Mouse (Mus musculus) ZHBTc4 (cell line): Measurements from ENCODE around the gene Tspan32.

ENCODE experiments used
- DNase-seq: peaks from one replicate; pipeline ENCODE4 v3.0.0-alpha.2; 2011; ENCODE audit warnings: low read depth, low spot score

Gene Tspan32

DNA sequence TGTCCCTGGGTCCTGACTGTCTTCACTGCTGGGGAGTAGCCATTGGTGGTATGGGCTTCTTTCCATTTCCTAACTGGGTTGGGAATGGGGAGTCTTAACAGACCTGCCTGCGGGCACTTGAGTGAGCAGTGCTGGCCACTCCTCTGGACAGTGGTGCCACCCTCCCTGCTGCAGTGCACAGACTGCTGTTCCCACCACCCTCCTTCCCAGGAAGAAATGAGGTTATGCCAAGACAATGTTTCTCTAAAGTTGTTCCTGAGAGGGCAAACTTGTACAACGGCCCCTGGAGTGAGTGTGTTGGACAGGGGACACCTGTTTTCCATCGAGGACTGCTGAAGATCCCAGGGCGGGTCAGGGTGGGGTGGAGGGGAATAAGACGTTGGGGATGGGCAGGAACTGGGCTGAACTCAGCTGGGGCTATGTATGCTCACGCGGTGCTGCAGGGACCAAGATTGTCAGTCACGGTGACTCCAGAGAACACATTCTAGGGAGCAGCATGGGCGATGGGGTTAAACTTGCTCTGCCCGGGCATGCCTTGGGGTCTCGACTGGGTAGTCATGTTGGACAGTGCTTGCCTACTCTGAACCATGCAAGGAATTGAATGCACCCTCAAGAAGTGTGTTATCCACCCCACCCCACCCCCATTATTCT, 49.2 kb downstream of the Tspan32 start:
- peak; percentile 69 for DNase-seq

GRCm38 (mm10) chr7:143054612-143054965, 49.7 kb downstream of the Tspan32 start:
- peak; percentile 51 for DNase-seq

DNA sequence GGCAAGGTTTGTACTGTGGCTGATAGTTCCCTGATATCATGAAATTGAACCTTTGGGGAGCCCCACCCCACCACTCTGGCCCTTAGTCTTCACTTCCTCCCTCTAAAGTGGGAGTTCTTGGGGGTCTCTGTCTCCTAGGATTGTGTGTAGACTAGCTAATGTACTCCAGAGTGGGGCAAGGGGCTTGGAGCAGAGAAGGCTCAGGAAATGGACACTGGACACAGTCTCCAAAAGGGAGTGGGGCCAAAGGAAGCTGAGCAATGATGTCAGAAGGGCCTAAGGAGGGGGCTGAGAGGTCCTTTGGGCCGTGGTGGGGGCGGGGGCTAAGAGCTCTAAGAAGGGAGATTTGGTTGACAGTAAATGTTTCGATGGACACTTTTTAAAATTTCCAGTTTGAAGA, 50.2 kb downstream of the Tspan32 start:
- no peak for DNase-seq

DNA sequence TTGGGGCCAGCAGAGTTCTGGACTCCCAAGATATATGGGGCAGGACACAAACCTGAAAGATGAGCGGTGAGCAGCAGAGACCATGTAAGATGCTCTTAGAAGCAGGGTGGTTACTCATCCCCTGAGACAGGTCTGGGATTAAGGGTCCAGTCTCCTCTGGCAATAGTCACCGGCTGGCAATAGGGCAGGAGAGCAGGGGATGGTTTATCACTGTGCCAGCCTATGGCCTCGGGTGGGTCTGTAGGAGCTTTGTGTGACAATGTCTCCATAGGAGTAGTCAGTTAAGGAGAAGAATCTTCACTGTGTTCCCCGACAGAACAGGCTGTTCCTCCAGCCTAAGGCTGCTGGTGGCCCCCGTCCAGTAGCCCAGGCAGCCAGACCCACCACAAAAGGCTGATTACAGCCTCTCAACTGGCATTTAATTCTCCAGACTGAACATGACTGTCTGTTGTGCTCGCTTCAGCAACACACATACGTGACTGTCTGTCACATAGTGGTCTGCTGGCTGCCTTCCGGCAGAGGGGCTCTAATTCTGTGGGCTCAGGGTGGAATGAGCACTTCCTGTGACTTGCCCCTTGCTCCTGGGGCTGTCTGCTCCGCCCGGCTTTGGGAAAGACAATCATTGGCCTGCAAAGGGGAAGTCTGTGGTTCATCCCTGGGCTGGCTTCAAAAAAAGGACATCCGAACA, 50.8 kb downstream of the Tspan32 start:
- no peak for DNase-seq

DNA sequence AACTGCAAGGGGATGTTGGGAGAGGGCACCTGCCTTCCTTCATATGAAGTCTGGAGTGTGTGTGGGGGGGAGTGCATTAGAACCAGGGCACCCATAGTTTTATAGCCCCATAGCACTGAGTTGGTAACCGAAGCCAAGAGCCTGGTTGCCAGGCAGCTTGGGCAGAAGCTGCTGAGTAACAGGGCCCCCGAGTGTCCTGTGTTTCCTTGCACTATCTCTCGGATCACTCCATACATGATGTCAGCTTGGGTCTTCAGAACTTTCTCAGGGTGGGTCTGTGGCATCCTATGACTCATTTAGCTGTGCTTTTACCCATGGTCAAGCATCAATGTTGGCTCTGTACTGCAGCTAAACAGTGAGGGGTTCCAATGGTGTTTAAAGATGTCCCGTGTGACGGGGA, 52.2 kb downstream of the Tspan32 start:
- DNase-seq: no peak

DNA sequence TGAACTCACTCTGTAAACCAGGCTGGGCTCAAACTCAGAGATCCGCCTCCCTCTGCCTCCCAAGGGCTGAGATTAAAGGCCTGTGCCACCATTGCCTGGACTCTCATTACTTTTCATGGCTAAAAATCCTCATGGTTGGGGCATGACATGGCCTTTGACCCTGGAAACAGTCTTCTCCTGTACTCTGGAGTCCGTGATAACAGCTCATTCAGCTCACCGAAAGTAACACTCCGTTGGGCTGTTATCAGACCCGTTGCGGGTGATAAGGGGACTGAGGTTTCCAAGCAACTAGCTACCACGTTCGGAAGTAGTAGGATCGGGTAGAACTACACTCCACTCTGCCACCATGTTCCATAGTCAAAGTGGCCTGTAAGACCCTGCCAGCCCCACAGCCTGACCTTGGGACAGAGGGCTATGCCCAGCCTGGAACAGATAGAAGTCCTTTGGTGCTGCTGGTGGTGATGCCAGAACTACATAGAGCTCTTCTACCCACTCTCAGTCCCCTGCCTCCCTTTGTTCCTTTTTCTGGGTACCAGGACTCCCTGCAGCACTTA, 52.9 kb downstream of the Tspan32 start:
- DNase-seq: no peak

- DNase-seq: no peak
Observed at GRCm38 (mm10) chr7:143058221-143058697, 53.4 kb downstream of the Tspan32 start.

DNA sequence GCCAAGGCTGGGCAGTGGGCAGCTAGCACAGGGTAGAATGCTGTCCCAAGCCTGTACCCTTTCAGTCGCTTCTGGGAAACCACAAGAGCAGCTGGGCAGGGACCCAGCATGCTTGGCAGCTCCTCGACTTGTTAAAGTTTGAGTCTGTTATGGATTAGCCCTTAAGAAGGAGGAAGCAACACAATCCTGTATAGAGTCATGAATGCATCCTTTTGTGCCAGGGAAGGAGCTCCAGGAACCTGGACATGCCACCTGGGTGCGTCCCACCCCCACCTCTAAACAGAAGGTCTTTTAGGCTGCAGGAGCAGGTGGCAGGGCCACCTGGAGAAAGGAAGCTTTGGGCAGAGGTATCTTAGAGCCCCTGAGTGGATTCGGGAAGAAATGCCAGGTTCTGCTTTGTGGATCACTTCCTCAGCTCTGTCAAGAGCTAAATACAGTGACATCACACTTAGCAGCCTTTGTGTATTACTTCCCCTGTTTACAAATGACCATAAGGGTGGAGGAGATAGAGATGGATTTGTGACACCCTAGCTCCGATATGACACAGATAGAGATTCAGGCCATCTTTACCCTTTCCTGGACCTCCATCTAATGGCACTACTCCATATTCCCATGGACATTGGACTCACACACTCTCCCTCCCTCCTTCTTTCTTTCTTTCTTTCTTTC, 54.5 kb downstream of the Tspan32 start:
- no peak for DNase-seq

DNA sequence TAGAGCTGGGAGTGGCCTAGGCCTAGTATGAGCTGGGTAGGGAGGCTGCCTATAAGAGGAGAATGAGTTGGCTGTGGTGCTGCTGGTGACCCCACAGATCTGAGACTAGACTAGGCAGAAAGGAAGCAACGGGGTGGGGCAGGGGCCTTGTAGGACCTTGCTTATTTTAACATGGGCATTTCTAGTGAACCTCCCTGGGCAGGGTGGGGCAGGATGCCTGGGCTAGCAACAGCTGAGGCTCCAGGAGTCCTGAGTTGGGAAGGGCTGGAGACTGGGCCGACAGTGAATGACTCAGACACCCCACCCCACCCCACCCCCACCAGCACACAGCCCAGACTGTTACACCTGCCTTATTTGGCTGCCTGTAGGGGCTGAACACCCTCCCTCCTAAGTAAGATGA, 57.9 kb downstream of the Tspan32 start:
- DNase-seq: peak; percentile 77

GRCm38 (mm10) chr7:143064226-143064625, 59.4 kb downstream of the Tspan32 start:
- DNase-seq: no peak

DNA sequence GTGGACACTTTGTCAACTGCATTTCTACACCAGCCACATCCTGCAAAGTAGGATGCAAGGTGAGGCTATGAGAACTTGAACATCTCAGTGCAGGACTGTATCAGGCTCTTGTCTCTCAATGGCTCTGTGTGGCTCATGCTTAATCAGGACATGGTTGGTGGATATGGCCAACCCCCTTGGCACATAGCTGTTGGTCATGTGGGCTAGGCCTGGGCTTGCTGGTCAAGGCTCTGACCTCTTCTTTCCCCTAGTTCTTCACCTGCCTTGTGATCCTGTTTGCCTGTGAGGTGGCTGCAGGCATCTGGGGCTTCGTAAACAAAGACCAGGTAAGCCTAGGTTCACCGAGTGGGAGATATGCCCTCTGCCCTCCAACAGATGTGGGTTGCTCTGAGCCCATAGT, 60.8 kb downstream of the Tspan32 start:
- DNase-seq: no peak

- DNase-seq: no peak
Observed at GRCm38 (mm10) chr7:143067469-143067868, 62.6 kb downstream of the Tspan32 start.

DNA sequence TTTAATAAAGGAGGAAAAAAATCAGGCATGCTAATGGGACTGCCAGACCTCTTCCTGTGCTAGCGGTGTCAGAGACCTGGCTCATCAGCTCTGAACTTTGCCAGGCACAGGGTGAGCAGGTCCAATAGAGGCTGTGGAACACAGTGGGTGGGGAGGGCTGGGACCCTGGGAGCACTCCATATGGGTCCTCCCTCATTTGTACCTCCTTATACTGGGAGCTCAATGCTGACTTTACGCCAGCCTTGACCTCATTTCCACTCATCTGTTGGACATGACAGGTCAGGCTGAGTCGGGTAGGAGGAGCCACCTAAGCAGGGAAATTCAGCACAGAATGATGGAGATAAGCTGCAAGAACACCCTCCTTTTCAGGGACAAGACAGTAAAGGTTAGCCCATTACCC, 63.1 kb downstream of the Tspan32 start:
- DNase-seq: no peak

- peak; percentile 80 for DNase-seq
Observed at GRCm38 (mm10) chr7:143068316-143068881, 63.6 kb downstream of the Tspan32 start.

DNA sequence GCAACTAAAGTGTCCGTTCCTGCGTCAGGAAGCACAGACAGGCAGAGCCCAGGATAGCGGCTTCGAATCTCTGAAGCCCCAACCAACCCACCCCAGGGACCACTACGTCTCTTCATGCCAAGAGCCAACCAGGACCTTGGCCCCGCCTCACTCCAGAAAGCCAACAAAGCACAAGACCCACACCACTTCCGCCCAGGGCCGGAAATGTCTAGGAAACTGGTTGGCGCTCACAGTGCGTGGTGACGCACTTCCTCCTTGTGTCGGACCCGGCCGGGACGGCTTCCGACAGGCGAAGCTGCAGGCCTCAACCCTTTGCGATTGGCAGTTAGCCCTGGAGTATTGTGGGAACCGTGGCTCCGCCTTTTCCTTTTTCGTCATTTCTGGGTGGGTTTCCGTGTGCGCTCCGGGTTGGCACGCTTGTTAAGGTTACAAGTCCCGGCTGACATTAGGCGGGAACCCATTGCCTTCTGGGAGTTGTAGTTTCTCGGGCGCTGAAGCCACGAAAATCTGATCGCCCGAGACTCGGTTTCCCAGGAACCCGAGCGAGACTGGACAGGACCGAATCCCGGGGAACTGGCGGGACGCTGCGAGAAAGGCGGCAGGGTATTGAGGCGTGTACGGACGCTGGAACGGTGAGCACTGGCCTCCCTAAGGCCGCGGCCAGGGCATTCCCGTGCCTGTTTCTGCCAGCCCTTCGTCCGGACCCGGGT, 64.2 kb downstream of the Tspan32 start, which contains the start of gene Tssc4:
Gene Tssc4, plus strand, starts transcription at position 368 of the 710 bp plus-strand sequence.
- peak; percentile 100 for DNase-seq
